Mouse (Mus musculus) CH12.LX (cell line): ENCODE results near the gene Npas4.
A peak's percentile ranks its signal among the peaks of the same experiment; 100 is the strongest.

Source experiments
- CHD2 ChIP-seq: IDR thresholded peaks from 2 replicates; pipeline ENCODE4 v1.6.1; 2011; ENCODE audit warnings: low read length, improper control_type of control experiment
- CTCF ChIP-seq, 2 experiments: IDR thresholded peaks in 1 of 2; conservative IDR thresholded peaks in 1 of 2; 2 replicates each; pipeline ENCODE4 v1.5.1; 2011 to 2012; ENCODE audit warnings: low read depth in 2 of 2, low read length in 2 of 2, improper control_type of control experiment in 1 of 2, inconsistent platforms in 1 of 2, mild to moderate bottlenecking in 1 of 2, moderate library complexity in 1 of 2
- E2F4 ChIP-seq: IDR thresholded peaks from 2 replicates; pipeline ENCODE4 v1.6.1; 2011; ENCODE audit warnings: low read depth, low read length, improper control_type of control experiment; ENCODE audit not compliant: insufficient replicate concordance
- POLR2A ChIP-seq: IDR thresholded peaks from 2 replicates; pipeline ENCODE4 v1.6.1; 2011; ENCODE audit warnings: low read depth, mild to moderate bottlenecking, improper control_type of control experiment, low read length
- RAD21 ChIP-seq: IDR thresholded peaks from 2 replicates; pipeline ENCODE4 v1.6.1; 2011; ENCODE audit warnings: low read depth, mild to moderate bottlenecking, low read length, improper control_type of control experiment, moderate library complexity
- TCF12 ChIP-seq: IDR thresholded peaks from 2 replicates; pipeline ENCODE4 v1.6.1; 2014; ENCODE audit warnings: low read depth, mild to moderate bottlenecking, inconsistent platforms, low read length, improper control_type of control experiment
- USF2 ChIP-seq: conservative IDR thresholded peaks from 2 replicates; pipeline ENCODE4 v1.6.1; 2011; ENCODE audit warnings: low read depth, low read length, improper control_type of control experiment

DNA sequence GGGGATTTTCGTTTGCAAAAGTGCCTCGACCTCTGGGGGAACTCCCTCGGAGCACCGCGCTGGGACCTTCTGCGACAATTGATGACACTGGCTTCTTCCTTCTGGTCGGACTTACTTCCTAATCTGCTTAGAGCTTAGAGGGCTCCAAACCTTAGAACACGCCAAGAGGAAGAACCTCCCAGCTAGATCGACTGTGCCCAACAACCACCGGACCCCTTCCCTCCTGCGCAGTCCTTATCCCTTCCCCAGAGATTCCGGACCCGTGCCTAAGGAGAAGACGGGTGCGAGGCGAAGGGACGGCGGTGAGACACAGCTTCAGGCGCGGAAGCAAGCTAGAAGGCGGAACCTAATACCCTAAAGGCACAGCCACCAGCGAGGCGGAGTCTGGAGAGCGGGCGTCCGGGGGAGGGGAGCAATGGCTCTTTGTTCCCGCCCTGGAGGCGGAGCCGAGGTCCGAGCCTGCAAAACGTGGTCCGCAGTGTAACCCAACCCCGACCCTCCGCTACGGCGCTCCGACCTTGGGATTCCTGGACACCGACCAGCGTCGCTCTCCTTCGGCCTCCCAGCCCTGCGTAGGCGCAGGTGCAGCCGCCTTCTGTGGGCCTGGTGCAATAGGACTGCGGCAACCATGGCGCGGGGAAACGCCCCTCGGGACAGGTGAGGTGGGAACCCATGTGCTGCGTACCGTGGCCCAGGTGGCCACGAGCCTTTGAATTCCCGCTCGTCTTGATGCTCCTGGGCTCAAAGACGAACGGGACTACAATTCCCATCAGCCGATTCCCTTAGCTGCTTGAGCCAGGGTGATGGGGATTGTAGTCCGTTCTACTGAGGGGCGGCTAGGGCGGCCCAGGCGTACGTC lies 33.7 kb upstream of the Npas4 start, which contains the start of gene Slc29a2:
- TF ChIP-seq CHD2 (no peak), RAD21 (no peak), E2F4 (0 out of 2 replicates have a peak, but pooled peaks have one; percentile 48), POLR2A (peak; percentile 97), CTCF (conservative IDR thresholded peaks at IDR 0.05 in 1 of 2, IDR thresholded peaks at IDR 0.05 in 1 of 2; ENCODE audit: low read depth in 2 of 2, low read length in 2 of 2) (no peak), USF2 (no peak), TCF12 (no peak)
